Mouse (Mus musculus): ENCODE measurements around the gene Dyrk3.
A peak's percentile ranks its signal among the peaks of the same experiment; 100 is the strongest.

Gene Dyrk3

DNA sequence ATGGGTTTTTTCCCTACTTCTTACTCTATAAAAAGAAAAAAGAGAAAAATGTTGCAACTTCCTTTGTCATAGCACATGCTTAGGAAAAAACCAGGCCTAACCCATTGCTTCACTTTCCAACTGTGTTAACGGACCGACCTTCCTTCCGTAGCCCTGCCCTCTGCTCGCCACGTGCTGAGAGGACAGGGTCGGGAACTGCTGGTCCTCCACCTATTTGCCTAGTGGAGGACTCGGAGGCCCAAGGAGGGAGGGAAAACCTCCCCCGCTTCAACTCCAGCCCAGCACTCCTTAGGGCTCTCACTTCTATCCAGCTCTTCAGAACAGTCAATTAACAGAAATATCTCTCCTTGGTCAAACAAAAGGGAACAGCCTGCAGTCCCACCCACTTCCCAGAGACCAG is 53.9 kb downstream of the Dyrk3 start:
- DNase-seq (ENCODE audit: low read depth, low spot score), result no peak

DNA sequence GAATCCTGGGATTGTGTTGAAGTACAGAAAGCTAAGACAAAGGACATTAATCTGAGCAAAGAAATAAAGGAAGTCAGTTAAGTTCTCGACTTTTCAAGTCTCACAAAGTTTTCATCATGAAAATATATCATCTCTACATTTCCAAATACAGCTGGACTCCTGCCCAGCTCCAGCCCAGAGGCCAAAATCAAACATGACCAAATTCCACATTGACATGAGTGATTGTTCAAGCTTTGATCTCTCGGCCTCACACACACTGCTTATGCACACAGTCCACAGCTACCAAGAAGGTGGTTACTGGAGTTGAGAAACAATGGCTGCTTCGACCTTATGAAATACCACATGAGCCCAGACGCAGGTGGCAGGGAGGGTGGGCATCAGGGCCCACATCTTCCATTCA is 54.5 kb downstream of the Dyrk3 start:
- no peak for DNase-seq (ENCODE audit: low read depth, low spot score)

DNA sequence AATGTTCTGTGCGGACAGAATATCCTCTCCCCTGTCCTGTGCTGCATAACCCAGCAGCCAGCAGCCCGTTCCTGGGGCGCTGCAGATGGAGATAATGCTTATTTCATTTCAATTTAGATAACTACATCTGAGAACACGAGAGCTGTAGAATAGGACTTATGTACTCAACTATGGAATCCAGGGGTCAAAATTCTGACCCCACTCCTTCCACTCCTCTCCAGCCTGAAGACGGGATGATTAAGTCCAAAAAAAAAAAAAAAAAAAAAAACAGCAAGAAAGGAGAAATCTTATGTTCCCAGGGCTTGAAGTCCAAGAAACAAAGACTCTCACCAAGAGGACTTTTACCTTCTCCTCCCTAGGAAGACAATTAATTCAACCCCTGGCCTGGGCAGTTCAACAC is 55.0 kb downstream of the Dyrk3 start:
- DNase-seq (ENCODE audit: low read depth, low spot score), result no peak

DNA sequence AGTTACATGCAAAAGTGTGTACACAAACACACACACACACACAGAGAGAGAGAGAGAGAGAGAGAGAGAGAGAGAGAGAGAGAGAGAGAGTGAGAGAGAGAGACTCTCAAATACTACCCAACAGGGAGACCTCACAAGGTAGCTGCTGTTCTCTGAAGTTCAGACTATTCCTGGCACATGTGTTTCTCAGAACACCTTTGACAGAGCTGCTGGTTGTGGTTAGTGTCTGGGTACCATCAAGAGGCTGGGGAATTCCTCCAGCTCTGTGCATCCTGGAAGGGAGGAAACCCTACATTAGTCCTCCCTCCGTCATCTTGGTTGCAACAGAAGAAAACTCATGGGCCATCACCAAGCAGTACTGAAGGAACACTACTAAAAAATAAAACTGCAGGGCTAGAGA is 57.5 kb downstream of the Dyrk3 start:
- DNase-seq (ENCODE audit: low read depth, low spot score), result no peak

DNA sequence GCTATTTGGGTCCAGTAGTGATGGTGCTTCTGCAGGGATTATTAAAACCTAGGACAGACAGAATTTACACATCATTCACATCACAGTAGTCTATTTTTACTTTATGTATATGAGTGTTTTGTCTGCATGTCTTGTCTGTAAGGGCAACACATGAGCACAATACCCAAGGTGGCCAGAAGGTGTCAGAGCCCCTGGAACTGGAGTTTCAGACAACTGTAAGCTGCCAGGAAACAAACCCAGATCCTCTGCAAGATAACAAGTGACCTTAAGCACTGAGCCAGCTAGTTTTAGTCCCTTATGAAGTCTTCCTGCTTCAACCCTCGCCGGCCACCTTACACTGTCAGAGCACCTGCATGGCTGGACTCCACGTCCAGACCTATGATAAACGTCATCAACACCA is 58.4 kb downstream of the Dyrk3 start:
- no peak for DNase-seq (ENCODE audit: low read depth, low spot score)

DNA sequence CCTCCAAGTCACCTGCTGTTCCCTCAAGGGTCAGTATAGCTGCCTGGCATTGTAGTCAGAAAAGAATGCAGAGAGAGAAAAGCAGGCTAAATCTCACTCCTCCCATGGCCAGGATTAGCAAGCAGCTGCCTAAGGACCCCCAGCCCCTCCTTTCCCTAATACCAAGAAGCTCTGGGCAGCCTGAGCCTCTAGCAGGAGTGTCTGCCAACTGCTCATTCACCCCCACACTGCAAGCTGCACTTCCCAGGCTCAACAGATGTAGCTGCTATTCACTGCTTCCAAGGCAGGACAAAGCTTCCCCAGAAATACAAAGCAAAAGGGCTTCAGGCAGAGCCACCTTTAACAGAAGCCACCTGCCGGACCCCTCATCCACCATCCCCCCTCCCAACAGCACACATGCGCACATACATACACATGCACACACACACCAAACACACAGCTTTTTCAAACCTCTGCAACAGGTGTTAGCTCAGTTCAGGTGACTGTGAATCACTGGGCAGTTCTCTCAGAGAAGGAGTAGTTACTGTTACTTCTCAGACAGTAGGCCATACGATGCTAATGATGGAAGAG is 59.3 kb downstream of the Dyrk3 start:
- DNase-seq (ENCODE audit: low read depth, low spot score), result peak; percentile 40

Data from forelimb bud, embryonic 11.5 days (tissue).